Mouse (Mus musculus): ENCODE data around the gene Atp8b4.

Atp8b4 gene

GRCm38 (mm10) chr2:126363050-126363744 is 137.3 kb downstream of the Atp8b4 start:
- in situ Hi-C loops (cut with MboI, MseI), result loop anchor here (10.0 to 25.0 kb wide), 2 partner anchors 162 to 351 kb away; no protein-coding TSS in a partner anchor

DNA sequence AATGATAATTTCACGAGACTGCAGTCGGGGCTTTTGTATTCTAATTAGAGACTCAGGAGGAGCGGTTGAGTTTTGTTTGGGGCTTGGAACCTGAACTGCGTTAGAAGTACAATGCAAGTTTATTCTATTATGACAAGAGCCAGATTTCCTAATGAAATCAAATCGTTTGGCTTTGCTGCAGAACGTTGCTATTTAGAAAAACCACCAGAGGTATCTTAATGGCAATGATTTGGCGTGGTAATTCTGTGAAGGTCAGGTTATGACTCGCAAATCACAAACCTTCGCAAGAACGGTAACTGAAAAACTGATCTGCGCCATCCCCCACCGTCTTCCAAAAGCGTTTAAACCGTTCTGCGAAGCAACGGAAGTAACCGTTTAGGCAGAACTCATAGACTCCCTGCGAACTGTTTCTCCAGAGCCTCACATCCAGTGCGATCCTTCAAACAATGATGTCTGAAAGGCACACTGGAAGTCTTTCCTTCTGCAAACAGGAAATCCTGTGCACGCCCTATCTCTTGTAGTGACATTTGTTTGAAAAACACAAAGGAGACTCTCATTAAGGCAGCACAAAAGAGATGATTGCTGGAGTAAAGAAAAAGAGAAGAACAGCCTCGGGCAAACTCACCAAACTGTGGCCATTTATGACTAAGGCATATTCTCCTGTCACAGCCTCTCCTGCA is 139.2 kb downstream of the Atp8b4 start:
- in situ Hi-C loops (cut with MboI, MseI), result loop anchor here (10.0 to 25.0 kb wide), 2 partner anchors 164 to 349 kb away; no protein-coding TSS in a partner anchor

GRCm38 (mm10) chr2:126360688-126361087 is 139.8 kb downstream of the Atp8b4 start:
- in situ Hi-C loops (cut with MboI, MseI), result loop anchor here (10.0 to 25.0 kb wide), 2 partner anchors 164 to 348 kb away; no protein-coding TSS in a partner anchor

DNA sequence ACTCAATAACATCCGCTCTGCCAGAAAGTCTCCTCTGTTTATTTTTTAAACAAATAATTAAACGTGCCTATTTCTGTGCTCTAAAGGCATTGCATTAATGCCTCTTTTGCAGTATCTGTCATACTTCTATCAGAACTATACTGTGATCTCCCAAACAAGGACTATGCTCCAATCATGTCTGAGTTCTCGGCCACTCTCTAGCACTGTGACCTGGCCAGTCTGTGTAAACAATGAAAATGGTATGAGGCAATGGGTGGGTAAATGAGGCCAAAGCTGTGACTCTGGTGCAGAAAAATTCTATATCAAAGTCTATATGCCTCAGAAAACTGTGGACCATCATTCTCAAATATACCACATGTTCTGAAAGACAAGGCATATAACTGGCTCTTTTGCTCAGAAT is 140.5 kb downstream of the Atp8b4 start:
- in situ Hi-C loops (cut with MboI, MseI), result loop anchor here (10.0 to 25.0 kb wide), 2 partner anchors 165 to 348 kb away; no protein-coding TSS in a partner anchor

DNA sequence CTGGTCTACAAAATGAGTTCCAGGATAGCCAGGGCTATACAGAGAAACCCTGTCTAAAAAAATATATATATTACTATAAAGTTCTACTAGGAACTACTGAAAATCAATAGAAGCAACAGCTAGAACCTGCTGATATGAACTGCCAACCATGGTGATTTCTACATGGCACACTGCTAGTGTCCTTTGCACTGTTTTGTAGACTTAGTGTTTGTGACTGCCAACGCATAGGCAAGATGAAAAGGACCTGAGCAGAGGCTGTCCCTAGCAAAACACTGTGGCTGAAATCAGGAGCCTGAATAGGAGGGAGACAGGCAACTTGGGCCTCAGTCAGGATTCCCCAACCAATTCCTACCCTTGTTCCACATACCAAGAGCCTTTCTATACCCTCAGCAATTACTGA is 141.2 kb downstream of the Atp8b4 start:
- in situ Hi-C loops (cut with MboI, MseI), result loop anchor here (25.0 kb wide), 1 partner anchor 347 kb away; no protein-coding TSS in a partner anchor

- in situ Hi-C loops (cut with MboI, MseI), result loop anchor here (25.0 kb wide), 1 partner anchor 346 kb away; no protein-coding TSS in a partner anchor
Observed at GRCm38 (mm10) chr2:126358741-126359140, 141.7 kb downstream of the Atp8b4 start.

GRCm38 (mm10) chr2:126355259-126355658 is 145.2 kb downstream of the Atp8b4 start:
- in situ Hi-C loops (cut with MboI, MseI), result loop anchor here (25.0 kb wide), 1 partner anchor 343 kb away; no protein-coding TSS in a partner anchor

DNA sequence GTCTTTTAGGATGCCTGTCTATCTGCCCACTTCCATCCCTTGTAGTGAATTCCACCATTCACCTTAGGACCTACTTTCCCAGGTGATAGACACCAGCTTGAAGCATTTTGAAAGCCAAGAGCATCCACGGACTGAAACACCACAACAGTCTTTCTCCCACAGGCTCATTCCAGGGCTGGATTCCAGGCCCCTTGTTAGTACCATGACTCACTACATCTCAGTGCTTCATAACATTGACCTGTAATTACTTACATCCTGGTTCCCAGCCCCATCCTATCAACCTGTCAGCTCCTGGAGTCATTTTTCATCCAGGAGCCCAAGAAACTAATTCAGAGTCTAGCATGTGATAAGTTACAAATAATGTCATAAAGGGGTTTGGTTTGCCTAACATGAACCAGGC is 148.7 kb downstream of the Atp8b4 start:
- in situ Hi-C loops (cut with MboI, MseI), result loop anchor here (25.0 kb wide), 1 partner anchor 340 kb away; no protein-coding TSS in a partner anchor

- in situ Hi-C loops (cut with MboI, MseI), result no loop called here
Observed at GRCm38 (mm10) chr2:126343026-126343593, 157.4 kb downstream of the Atp8b4 start.

DNA sequence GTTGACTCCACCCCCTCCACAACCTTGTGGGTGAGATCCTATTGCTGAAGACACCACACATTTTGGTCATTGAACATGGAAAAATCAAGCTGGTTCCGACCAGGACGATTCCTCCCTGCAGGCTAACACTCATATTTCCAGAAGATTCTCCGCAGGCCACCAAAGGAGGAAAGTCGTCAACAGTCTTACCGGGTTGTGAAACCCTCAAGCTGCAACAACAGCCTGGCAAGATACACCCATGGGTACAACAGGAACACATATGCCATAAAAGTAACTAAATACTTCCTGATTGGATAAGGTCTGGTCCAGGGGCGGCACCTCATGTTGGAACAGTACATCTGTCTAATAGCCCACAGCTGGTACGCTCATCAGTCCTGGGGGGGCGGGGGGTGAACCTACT is 159.0 kb downstream of the Atp8b4 start:
- in situ Hi-C loops (cut with MboI, MseI), result no loop called here

- in situ Hi-C loops (cut with MboI, MseI), result no loop called here
Observed at GRCm38 (mm10) chr2:126340201-126340600, 160.3 kb downstream of the Atp8b4 start.

- in situ Hi-C loops (cut with MboI, MseI), result no loop called here
Observed at GRCm38 (mm10) chr2:126339516-126339915, 161.0 kb downstream of the Atp8b4 start.

GRCm38 (mm10) chr2:126337143-126337542 is 163.3 kb downstream of the Atp8b4 start:
- in situ Hi-C loops (cut with MboI, MseI), result no loop called here

DNA sequence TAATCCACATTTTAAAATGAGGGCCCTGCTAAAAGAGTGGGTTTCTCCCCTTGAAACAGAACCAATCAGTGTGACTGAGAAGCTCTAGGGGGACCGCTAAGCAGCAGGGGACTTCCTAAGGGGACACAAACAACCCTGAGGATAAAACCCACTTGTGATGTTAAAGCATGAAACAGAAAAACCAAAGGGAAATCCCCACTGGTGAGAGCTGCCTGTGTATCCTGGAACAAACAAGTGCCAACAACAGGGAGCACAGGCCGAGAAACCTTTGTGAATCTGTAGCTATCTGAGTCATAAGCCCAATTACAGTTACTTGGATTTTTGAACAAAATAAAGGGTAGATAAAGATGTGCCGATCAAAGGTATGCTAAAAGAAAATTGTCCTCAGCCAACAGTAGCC is 168.7 kb downstream of the Atp8b4 start:
- in situ Hi-C loops (cut with MboI, MseI), result no loop called here

DNA sequence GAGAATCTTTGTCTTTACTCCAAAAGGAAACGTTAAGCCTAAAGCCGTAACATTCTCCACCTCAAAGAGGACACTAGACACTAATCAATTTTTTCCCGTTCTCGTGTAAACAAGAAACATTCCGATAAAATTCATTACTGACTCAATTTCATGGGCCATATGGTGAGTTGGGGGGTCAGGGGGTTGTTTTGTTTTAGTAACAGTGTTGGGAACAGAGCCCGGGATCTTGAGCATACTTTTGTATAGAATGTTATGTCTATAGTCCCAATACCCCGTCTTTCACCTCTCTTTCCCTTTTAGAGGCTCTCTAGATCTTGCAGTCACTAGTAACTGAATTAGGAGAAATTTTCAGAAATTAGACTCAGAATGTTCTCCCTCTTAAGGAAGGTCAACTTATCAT is 177.3 kb downstream of the Atp8b4 start:
- in situ Hi-C loops (cut with MboI, MseI), result no loop called here

DNA sequence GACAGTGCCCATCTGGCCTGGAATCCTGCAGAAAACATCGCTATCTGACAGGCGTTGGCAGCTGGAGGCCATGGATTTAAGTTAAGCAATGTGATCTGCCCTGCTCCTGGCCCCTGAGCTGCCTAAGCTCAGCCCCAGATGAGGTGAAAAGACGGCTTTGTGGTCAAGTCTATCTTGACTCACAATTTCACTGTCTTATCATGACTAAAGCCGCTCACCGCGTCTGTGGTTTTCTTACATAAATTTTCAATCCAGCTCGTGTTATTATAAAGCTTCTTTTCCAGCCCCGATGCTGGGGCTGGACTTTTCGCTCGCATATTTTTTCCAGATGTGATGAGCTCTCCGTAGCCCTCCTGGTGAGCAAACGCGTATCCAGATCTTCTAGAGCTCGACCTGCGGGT is 177.8 kb downstream of the Atp8b4 start:
- in situ Hi-C loops (cut with MboI, MseI), result no loop called here

GRCm38 (mm10) chr2:126318071-126318470 is 182.4 kb downstream of the Atp8b4 start:
- in situ Hi-C loops (cut with MboI, MseI), result no loop called here

- in situ Hi-C loops (cut with MboI, MseI), result no loop called here
Observed at GRCm38 (mm10) chr2:126316942-126317341, 183.5 kb downstream of the Atp8b4 start.

- in situ Hi-C loops (cut with MboI, MseI), result no loop called here
Observed at GRCm38 (mm10) chr2:126316346-126316745, 184.1 kb downstream of the Atp8b4 start.

- in situ Hi-C loops (cut with MboI, MseI), result no loop called here
Observed at GRCm38 (mm10) chr2:126311056-126311455, 189.4 kb downstream of the Atp8b4 start.

GRCm38 (mm10) chr2:126309994-126310393 is 190.5 kb downstream of the Atp8b4 start:
- in situ Hi-C loops (cut with MboI, MseI), result no loop called here

GRCm38 (mm10) chr2:126304621-126305020 is 195.9 kb downstream of the Atp8b4 start:
- in situ Hi-C loops (cut with MboI, MseI), result no loop called here

Measured in regulatory T cell (primary cell).